Mouse (Mus musculus) ES-E14 (cell line): ENCODE results near the gene Fry.

Experiments used
- CHD2 ChIP-seq: IDR thresholded peaks from 2 replicates; pipeline ENCODE4 v1.6.1; 2014; ENCODE audit warnings: mild to moderate bottlenecking, low read depth, low read length, inconsistent platforms
- MAFK ChIP-seq: IDR thresholded peaks from 2 replicates; pipeline ENCODE4 v1.6.1; 2014; ENCODE audit warnings: mild to moderate bottlenecking, low read depth, low read length, inconsistent platforms; ENCODE audit not compliant: insufficient read depth
- ZC3H11A ChIP-seq: IDR thresholded peaks from 2 replicates; pipeline ENCODE4 v1.6.1; 2012; ENCODE audit warnings: low read depth, mild to moderate bottlenecking, inconsistent platforms, low read length, borderline replicate concordance
- ZNF384 ChIP-seq: IDR thresholded peaks from 2 replicates; pipeline ENCODE4 v1.6.1; 2012; ENCODE audit warnings: low read depth, low read length, inconsistent platforms

DNA sequence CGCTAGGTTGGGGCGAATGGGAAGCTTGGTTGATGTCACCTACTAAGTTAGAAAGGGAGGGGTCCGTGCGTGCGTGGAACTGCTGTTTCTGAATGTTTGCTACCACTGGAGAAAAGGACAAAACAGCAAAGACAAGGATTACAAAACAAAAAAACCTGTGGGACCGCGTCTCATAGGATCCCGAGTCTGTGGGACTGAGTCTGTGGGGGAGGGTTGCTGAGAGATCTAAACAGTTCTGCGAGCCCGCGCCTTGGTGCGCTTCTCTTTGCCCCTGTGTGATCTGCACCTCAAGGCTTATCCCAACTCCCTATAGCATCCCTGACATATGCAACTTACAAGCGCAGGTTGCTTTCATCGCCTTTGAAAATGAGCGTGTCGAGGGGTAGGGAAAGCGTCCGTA lies 89.2 kb downstream of the Fry start:
- TF ChIP-seq ZNF384, result no peak
- no peak for TF ChIP-seq MAFK
- TF ChIP-seq ZC3H11A, result no peak
- no peak for TF ChIP-seq CHD2
